Mouse (Mus musculus) kidney, adult 10 weeks (tissue): ENCODE measurements around the gene Arid4a. TPM values are rescaled to one million over a fixed set of nuclear protein-coding genes. Genes with fewer than 3 reads are reported as not detected.

Experiments used
- polyA plus RNA-seq: library from polyadenylated mRNA; stranded (reverse); fragments of 350-450 nt; fragmentation: Illumina TruSeq; extraction: RNeasy Lipid Tissue Mini Kit (QIAGEN cat#74804); gene quantifications from one replicate; pipeline ENCODE4 v1.2.3, GENCODE M21; 2014; ENCODE audit warnings: low read depth, low replicate concordance

The Arid4a gene
- polyA plus RNA-seq = 25.4 TPM

GRCm38 (mm10) chr12:71015363-71016210 lies at the start of gene Arid4a:
Gene Arid4a, plus strand, starts transcription at chr12:71015990.

GRCm38 (mm10) chr12:70974441-70975266 lies 41.1 kb upstream of the Arid4a start, which contains the start of gene Psma3:
Gene Psma3, plus strand, starts transcription at chr12:70974621.

GRCm38 (mm10) chr12:71111331-71111730 lies 95.5 kb downstream of the Arid4a start, which contains the start of gene Tomm20l:
Gene Tomm20l, plus strand, starts transcription at chr12:71111428.

GRCm38 (mm10) chr12:71136130-71136973 lies 120.6 kb downstream of the Arid4a start, which contains the start of the genes Timm9 and 2700049A03Rik:
Gene Timm9, minus strand, starts transcription at chr12:71136684.
Gene 2700049A03Rik, plus strand, starts transcription at chr12:71136848.

Other genes with a start within 250 kb of the Arid4a start
- 9.2 TPM for gene Frmd6, start 190.5 kb upstream of the Arid4a start, polyA plus RNA-seq
- 215 TPM for gene Actr10, start 78.1 kb upstream of the Arid4a start, polyA plus RNA-seq
- 718 TPM for gene Psma3, start 41.4 kb upstream of the Arid4a start, polyA plus RNA-seq
- not detected for gene Tomm20l, start 95.4 kb downstream of the Arid4a start, polyA plus RNA-seq
- gene Timm9, start 120.7 kb downstream of the Arid4a start, polyA plus RNA-seq = 80.5 TPM
- 4.6 TPM for gene 2700049A03Rik, start 120.9 kb downstream of the Arid4a start, polyA plus RNA-seq